Mouse (Mus musculus) ovary, postnatal 36 days (tissue): ENCODE measurements at regions not wholly inside any gene's neighbourhood (a gene's known extent, or its start where the extent isn't known, plus 50 kb on each side); places are given as distances from the start of the nearest gene placed in this dataset.

ENCODE experiments used
- DNase-seq: peaks from one replicate; pipeline ENCODE4 v3.0.0; 2022; ENCODE audit warnings: low spot score, mixed read lengths

- no peak for DNase-seq
These were observed 176.9 kb upstream of the Nampt start for GRCm38 (mm10) chr12:32642493-32642892.

DNA sequence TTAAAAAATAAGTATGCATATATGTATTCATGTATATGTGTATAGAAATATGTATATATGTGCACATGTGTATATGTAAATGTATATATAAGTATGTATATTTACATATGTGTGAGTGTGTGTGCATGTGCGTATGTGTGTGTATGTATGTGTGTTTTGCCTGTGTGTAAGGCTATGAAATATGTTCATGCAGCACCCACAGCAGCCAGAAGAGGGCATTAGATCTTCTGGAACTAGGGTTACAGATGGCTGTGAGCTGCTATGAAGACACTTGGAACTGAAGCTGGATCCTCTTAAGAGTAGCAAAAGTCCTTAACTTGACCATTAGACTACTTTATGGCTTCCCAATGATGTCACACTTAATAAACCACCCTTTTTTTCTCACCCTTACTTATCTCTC lies 166.2 kb upstream of the Nampt start:
- no peak for DNase-seq

- DNase-seq = no peak
These were observed 163.2 kb upstream of the Nampt start for GRCm38 (mm10) chr12:32656194-32656593.

- peak; percentile 18 for DNase-seq
These were observed 157.4 kb upstream of the Nampt start for GRCm38 (mm10) chr12:32661782-32662413.

DNA sequence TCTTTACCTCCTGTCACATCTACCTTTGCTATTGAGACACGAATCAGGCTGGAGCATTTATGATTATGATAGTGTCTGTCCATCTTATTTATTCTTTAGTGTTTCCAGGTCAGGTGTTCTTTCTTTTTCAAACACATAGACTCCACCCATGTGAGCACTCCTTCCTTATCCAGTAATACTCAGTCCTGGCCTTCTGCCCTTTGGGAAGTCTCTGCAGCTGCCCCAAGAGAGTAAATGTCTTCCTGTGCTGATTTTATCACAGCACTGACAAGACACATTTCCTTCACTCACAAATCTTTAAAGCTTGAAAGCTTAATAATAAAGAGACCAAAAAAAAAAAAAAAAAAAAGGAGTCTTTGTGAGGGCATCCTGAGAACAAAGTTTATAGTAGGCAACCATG lies 153.3 kb upstream of the Nampt start:
- DNase-seq = no peak

- DNase-seq = no peak
These were observed 141.4 kb upstream of the Nampt start for GRCm38 (mm10) chr12:32677908-32678307.

DNA sequence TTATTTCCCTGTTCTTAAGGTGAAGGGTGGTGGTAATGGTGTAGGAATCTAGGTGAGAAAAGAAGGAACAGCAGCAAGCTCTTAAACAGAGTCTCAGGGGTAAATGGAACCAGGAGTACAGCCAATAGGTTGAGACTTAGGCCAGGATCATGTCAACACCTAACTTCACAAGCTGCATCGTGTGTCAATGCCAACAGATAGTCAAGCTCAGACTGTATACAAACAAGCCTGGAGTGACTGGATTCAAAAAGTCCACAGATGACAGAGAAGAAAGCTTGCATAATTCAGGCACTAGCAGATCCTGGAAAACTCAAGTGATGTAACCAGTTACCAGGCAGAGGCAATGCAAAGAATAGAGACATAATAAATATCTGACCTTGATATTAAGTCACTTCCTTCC lies 140.6 kb upstream of the Nampt start:
- no peak for DNase-seq

DNA sequence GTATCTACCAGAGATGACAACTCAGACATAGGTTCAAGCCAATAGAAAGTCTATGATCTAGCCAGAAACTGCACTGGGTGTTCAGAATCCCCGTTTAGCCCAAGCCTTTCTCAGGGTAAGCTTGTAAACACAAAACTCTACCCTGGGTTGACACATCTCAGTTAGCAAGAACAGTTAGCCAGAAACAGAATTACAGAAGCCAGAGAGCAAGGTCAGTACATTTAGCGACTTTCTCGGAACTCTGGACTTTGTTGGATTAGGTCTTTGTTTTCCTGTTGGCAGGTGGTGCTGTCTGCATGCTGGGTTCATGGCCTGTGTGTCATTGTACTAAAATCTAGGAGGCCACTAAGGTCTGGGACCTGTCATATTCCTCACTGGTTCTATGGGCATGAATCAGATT lies 137.4 kb upstream of the Nampt start:
- no peak for DNase-seq

GRCm38 (mm10) chr12:32683375-32683774 lies 136.0 kb upstream of the Nampt start:
- no peak for DNase-seq

DNA sequence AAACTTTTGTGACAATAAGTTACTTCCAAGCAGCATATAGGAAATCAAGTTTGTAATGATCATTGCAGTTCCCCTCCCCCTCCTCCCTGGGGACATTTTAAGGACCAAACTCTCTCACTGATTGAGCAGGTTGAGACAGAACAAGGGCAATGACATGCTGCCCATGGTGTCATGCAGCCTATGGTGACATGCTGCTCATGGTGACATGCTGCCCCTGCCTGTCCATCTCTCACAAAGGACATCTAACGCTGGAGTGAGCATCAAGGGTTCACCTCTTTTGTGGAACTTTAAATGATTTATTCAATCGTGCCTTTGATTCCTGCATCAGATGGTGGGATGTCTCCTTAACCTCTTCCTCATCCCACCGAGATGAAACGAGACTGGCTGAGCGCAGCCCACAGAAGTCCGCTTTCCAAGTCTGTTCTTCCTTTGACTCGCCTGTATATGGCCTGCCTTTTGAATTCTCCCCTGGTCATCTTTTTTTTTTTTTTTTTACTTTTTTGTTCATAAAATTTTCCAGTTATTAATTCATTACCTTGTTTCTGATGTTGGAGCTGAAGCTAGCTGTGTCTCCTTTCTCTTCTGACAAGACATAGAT lies 133.5 kb upstream of the Nampt start:
- no peak for DNase-seq

- DNase-seq = no peak
These were observed 130.0 kb upstream of the Nampt start for GRCm38 (mm10) chr12:32689361-32689760.

DNA sequence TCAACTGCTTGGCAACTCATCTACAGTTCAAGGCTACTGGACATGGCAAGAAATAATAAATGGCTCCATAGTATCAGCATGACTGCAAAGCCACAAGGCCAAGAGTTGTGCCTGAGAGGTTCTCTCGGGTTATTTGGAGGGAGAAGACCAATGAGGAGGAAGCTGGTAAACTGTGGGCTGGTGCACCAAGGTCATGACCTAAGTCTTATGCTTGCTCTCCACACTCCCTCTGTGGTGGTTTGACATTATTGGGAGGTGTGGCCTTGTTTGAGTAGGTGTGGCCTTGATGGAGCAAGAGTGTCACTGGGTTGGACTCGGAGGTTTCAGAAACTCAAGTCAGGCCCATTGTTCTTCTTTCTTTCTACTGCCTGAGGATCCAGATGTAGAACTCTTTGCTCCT lies 129.2 kb upstream of the Nampt start:
- DNase-seq = no peak

DNA sequence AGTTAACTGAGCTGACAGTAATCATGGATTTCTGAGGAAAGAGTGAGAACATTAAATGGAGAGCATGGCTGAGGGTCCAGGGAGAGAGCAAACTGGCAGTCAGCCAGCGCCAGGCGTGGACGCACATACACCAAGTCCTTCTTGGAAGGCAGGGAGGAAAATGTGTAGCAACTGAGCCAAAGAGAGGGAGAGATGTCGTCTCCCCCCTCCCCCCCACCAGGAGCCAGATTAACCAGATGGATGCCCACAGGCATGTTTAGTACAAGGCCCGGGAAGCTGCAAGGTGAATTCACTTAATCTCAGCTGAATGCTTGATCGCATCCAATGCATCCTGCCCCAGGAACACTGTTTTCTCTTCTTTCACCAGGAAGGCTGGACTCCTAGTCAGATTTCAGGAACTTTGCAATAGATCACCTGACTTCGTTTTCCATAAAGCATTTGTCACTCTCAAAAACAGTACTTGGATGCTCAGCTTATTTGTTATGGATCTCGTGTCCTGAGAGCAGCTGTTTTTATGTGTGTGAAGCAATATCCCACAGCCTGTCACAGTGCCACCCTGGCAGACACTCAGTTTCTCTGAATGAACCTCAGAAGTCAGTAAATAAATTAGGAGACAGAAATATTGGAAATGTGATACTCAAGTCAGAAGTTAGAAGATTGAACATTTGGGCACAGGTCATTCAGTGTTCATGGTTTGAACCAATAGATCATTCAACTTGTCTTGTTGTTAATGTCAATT lies 127.1 kb upstream of the Nampt start:
- no peak for DNase-seq

DNA sequence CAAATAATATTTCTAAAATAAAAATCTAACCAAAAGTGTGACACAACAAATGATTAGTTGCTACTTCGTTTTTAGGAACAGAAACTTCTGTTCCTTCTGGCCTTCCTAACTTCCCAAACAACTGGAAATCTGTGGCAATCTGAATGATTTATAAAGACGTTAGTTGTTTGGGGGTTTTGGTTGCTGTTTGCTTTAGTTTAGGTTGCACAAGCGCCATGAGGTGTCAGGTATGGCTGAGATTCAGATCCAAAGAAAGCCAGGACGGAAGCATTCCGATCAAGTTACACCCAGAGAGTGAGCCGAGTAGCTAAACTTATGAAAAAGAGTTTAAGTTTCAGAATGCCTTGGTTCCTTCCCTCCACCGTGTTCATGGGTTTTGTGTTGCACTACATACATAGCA lies 126.4 kb upstream of the Nampt start:
- no peak for DNase-seq

DNA sequence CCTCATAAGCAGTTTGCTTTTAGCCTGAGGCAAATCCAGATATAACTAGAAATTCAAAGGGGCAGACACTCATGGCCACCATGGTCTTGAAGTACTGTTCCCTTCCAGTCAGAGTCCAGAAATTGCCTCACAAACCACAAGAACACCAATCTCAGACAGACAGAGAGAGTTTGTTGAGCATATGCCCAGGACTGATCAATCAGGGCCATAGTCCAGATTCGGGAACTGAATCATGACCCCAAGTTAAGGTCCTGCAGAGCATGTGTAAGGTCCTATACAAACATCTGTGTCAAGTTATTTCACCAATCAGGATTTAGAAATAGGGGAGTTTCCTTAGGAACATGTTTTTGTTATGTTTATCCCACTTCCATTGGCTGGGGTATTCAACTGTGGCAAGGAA lies 125.7 kb upstream of the Nampt start:
- no peak for DNase-seq

GRCm38 (mm10) chr12:32696832-32697231 lies 122.5 kb upstream of the Nampt start:
- DNase-seq = no peak

- no peak for DNase-seq
These were observed 110.2 kb upstream of the Nampt start for GRCm38 (mm10) chr12:32709188-32709587.

DNA sequence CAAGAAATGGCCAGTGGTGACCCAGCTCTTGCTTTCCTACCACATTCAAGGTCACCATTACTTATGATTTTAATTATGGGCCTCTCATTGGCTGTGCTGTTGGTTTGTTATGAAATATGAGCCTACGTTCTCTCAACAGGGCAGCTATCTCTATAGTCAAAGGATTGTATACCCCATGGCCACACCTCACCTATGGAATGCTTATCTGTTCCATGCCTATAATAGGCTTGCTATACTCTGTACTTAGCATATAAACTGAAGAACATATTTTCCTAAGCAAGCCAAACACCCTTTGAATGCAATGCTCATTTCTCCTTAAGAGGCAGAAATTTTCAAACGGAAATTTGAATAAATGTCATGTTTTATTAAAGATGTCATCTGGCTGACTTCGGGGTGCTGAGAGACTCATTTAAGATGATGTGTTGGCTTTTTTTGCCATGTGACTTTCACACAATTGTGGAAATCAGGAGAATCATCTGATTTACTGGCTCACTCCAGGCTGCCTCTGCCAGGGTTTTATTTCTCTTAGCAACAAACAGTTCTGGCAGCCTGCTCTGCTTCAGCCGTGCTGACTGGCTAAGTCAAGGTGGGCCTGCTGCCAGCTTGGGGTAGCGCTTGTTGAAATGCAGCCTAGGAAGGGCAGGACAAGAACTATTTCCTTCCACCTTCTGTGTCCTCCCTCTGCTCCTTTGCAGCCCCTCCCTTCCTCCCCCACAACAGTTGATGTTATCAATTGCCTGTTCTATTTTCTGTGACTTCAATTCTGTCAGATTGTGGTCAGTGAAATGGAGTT lies 102.0 kb upstream of the Nampt start:
- peak; percentile 72 for DNase-seq

DNA sequence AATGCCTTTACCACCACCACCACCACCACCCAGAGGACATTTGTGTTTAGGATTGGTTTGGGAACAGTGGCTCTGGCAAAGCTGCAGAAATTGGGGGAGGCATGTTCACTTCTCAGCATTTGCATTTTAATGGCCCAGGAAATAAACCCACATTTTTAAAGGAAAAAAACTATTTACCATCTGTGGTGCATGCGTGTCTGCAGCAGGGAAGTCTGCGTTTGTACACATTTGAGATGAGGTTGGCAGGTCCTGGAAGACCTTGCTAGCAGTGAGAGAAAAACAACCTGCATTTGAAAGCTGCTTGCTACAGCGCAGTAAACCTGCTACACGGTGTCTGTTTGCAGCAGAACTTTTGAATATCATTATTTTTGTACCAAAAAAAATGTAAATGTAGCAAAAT lies 100.1 kb upstream of the Nampt start:
- DNase-seq = no peak

DNA sequence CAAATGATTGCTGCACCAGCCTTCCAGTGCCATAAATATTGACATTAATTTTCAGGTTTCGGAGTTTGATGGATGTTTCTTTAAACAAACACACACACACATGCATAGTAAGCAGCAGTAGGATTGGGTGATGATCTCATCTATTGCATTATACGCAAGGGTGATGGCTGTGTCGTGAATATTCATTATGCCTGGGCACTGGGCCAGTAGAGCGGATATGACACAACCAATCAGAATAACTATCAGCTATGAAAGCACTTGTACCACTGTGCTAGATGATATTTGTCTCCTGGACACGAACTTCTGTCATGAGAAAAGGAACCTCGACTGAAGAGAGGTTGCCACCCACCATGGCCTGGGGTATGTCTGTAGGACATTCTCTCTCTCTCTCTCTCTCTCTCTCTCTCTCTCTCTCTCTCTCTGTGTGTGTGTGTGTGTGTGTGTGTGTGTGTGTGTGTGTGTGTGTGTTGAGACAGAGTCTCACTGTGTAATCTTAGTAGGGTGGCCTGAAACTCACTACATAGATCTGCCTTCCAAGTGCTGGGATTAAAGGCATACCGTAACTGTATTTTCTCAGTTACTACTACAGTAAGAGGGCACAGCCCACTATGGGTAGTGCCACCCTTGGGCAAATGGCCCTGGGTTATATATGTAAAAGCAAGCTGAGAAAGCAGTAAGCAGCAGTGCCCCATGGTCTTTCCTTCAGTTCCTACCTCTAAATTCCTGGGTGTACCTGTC lies 94.7 kb upstream of the Nampt start:
- DNase-seq = no peak

GRCm38 (mm10) chr12:32727539-32727938 lies 91.8 kb upstream of the Nampt start:
- no peak for DNase-seq

DNA sequence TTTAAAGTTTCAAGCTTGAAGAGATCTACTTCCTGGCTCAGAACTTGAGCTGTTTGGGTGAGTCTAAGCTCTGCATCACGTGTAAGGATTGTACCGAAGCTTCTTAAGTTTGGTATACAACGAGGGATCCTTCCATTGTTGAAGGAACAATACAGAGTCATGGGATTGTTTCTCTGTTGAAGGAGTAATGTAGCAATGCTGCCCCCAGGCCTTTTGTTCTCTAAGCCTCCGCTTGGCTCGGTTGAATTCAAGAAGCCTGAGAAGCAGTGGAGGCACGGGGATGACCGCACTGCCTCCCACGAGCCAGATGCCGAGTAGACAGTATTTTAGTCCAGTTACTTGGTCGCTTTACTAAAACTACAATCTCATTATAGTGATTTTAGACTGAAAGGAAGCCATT lies 90.9 kb upstream of the Nampt start:
- DNase-seq = no peak
